Mouse (Mus musculus) layer of hippocampus, postnatal 36 days (tissue): ENCODE data around the gene Uhrf1. TPM values are rescaled to one million over a fixed set of nuclear protein-coding genes. Genes with fewer than 3 reads are reported as not detected.

Source experiments
- DNase-seq, 2 experiments: peaks; one replicate each; pipeline ENCODE4 v3.0.0; 2022
- total RNA-seq, 2 experiments: library from RNA; stranded (reverse); gene quantifications; 2 replicates each; pipeline ENCODE4 v1.2.3; 2021

The Uhrf1 gene
- total RNA-seq, 2 experiments from 2014 or later: 1.2 to 1.3 TPM

- peak; percentile 74 to 75 for DNase-seq
These were observed 26.2 kb upstream of the Uhrf1 start, which contains the start of gene Ticam1 for GRCm38 (mm10) chr17:56276643-56277566. Gene Ticam1, minus strand, starts transcription at chr17:56276786.

DNA sequence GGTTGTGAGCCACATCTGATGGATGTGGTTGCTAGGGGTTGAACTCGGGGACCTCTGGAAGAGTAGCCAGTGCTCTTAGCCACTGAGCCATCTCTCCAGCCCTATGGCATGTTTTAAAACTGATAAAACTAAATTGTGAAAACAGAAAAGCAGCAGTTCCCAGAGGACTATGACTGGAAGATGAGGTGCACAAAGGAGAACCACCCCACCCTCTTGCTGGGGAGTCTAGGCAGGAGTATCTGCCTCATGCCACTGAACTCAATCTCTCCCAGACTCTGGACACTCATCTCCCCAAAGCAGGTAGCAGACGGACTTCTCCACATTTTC lies 25.6 kb upstream of the Uhrf1 start:
- no peak for DNase-seq

DNA sequence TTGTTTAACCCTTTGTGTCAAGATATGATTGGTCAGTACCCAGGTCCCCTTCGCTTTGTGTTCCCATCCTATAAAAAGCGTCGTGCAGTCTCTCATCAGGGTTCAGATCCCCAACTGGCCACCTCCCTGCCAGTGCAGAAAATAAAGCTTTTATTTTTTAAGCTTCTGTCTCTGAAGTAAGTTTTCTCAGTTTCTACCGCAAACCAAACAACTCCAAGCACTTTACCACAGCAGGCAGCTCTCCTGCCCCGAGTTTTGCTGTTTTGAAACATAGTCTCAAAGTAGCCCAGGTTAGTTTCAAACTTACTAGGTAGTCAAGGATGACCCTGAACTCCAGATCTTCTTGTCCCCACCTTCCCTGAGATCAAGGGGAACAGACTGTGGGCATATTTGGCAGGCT lies 24.8 kb upstream of the Uhrf1 start:
- no peak for DNase-seq

- DNase-seq: no peak
These were observed 23.5 kb upstream of the Uhrf1 start for GRCm38 (mm10) chr17:56279481-56280155.

DNA sequence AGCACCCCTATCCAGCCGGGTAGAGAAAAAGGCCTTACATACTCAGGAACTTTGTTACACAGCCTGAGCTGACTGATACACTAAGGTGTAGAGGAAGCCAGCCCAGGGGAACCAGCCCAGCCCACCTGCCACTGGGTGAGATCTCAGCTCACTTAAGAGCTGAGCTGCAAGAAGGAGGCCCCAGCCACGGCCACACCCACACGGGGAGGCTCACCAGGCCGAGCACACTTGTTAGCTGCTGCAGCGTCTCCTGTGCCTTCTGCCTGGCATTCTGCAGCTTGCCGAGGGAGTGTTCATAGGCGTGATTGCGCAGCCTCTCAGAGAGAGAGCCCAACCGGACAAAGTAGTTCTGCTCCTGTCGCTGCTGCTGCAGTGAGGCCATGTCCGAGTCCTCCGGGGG lies 21.9 kb upstream of the Uhrf1 start:
- DNase-seq: no peak

DNA sequence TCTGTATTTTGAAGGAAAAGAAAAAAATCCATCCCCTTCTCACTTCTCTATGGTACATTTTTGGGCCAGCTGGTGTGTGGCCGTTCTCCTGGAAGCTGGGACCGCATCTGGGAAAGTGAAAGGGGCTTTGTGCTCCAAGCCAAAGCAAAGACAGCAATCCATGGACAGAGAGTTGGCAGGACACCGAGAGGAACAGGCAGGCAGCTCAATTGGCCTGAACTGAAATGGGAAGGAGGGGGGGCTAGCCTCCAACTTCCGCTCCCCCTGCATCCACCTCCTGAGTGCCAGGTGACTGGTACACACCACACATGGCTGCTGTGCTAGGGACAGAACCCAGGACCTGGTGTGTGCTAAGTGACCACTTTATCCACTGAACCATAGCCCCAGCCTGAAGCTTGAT lies 20.3 kb upstream of the Uhrf1 start:
- DNase-seq: peak; percentile 58 to 63

DNA sequence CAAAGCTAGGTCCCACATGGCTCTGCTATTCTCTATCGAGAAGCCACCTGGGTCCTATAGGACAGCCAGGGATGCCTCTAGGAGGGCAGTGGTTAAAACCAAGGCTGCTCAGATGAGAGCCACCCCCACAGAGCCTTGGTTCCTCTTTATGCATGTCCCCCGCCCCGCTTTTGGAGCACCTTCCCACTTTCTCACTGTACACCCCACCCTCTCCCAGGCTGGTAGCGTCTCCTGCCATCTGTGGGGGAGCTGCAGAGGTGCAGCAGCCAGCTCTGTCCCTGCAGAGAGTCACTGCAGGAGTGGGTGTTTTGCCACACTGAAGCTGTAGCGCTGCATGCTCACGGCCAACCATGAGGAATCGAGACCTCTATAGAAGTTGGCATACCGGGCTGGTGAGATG lies 19.8 kb upstream of the Uhrf1 start:
- no peak for DNase-seq

DNA sequence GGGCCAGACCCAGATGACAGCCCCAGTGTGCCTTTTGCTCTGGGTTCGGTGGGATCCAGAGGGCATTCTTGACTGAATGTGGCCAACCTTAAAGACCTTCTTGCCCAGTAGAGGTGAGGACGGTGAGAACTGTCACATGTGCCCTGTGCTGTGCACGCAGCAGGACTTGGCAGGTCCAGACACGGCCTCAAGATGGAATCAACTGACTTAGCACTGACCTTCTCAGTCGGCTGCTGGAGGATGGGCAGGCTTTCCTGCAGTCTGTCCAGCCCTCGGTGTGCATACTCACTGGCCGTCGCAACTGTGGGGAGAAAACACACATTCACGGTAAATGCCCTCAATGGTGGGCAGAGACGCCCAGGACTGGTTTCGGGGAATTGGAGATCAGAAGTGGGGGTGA lies 17.1 kb upstream of the Uhrf1 start:
- no peak for DNase-seq

DNA sequence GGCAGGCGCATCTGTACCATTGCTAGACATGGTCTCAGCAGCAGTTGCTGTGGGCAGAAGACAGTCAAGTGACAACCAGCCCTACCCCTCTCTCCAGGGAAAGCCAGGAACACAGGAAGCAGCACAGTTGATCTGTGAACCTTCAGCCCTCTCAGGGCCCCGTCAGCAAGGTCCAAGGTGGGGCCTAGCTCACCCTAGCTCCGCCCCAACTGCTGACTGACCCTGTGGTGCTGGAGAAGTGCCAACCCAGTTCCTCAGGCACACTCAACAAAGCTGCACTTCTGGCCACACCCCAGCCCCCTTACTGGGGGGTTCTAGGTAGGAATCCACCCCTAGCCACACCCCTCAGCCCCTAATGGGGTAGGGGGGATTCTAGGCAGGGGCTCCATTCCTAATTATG lies 15.3 kb upstream of the Uhrf1 start:
- no peak for DNase-seq

DNA sequence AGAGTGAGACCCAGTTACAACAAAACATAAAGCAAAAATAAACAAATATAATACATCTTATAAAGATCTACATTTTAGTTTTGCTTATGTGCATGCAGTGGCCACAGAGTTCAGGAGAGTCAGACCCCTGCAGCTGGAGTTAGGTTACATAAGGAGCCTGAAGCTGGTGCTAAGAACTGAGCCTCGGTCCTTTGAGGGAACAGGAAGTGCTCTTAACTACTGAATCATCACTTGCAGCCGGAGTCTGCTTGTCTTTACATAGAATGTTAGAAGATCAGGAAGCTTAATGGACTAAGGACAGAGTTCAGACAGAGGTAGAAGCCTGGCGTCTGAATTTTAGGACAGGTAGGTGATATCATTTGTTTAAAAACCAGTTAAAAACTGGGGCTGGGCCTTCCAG lies 14.3 kb upstream of the Uhrf1 start:
- no peak for DNase-seq

GRCm38 (mm10) chr17:56289371-56290331 lies 13.5 kb upstream of the Uhrf1 start:
- no peak for DNase-seq

DNA sequence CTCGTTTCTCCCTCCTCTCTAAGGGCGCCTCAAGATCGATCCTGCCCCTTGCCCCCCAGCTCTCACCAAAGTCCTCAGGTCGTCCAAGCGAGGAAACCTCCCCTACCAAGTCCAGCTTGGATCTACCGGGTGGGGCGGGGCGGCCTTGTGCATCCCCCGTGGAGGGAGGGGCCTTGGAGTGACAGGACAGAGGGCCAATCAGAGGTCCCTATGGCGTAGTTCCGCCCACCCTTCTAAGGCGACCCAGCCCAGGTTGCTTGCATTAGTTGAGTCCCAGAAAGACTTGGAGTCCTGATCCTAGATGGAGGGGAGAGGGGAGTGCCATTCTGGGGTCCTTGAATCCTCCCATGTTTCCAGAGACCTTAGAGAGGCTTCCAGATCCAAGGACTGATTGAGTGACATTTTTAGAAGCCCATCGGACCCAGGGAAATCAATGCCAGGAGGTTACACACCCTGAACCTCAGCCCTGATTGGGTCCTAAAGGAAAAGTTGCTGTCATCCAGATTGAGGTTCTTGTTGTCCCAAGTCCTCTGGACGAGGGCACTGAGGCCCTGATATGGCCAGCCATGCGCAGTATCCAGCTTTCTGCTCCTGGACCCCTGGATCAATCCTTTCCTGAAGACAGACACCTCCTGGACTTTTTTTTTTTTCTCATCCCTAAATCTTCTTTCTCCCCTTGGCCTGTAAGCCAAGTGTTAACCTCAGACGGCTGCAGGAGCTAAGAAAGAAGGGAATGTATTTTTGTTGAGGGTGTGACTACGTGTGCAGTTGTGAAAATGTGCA lies 12.5 kb upstream of the Uhrf1 start:
- peak; percentile 70 to 71 for DNase-seq

- DNase-seq: peak; percentile 68 to 71
These were observed 12.0 kb upstream of the Uhrf1 start for GRCm38 (mm10) chr17:56291171-56291511.

GRCm38 (mm10) chr17:56291826-56292475 lies 11.2 kb upstream of the Uhrf1 start:
- DNase-seq: no peak

GRCm38 (mm10) chr17:56292531-56293222 lies 10.4 kb upstream of the Uhrf1 start, which contains the start of gene Plin3:
Gene Plin3, minus strand, starts transcription at chr17:56292873.
- DNase-seq: no peak

- DNase-seq: no peak
These were observed 9.8 kb upstream of the Uhrf1 start for GRCm38 (mm10) chr17:56293291-56293690.

DNA sequence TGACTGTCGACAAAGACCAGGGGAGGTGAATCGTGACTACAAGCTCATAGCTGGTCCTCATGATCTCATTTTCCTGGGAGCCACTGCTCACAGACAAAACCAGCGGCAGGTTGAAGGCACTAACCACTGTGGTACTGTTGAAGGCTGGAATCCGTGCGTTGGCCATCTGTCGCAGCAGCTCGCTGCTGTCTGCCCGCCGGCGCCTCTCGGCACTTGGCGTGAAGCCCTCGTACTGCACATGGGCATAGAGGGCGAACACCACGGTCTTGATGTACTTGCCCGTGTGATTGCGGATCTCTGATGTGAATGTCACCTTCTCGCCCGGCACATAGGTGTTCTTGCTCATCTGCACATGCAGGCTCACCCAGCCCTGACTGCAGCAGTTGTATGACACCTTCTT lies 8.9 kb upstream of the Uhrf1 start:
- DNase-seq: no peak

GRCm38 (mm10) chr17:56296201-56296600 lies 6.9 kb upstream of the Uhrf1 start:
- DNase-seq: no peak

DNA sequence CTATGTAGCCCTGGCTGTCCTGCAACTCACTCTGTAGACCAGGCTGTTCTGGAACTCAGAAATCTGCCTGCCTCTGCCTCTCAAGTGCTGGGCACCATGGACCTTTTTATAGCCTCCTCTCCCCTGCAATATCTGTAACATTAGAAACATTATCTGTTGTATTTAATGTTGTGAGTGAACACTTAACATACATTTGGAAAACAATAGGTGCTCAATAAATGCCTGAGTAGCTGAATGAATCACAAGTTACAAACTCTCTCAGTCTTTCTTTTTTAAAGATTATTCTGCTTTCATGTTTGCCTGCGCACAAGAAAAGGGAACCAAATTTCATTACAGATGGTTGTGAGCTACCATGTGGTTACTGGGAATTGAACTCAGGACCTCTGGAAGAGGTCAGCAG lies 4.9 kb upstream of the Uhrf1 start:
- no peak for DNase-seq

GRCm38 (mm10) chr17:56300186-56300585 lies 2.9 kb upstream of the Uhrf1 start, which contains the start of gene Arrdc5:
Gene Arrdc5, minus strand, starts transcription at chr17:56300286.
- DNase-seq: no peak
